Mouse (Mus musculus) G1E (cell line): ENCODE results near the gene Cenpp.

Source experiments
- CTCF ChIP-seq: IDR thresholded peaks from 2 replicates; pipeline ENCODE4 v1.5.1; 2012; ENCODE audit warnings: low read depth, low read length, inconsistent platforms, mixed read lengths
- GATA1 ChIP-seq: IDR thresholded peaks from 2 replicates; pipeline ENCODE4 v1.6.1; 2012; ENCODE audit warnings: borderline replicate concordance, low read length, inconsistent platforms, mixed read lengths
- GATA2 ChIP-seq: IDR thresholded peaks from 2 replicates; pipeline ENCODE4 v1.6.1; 2012; ENCODE audit warnings: low read depth, low read length, inconsistent platforms, borderline replicate concordance
- POLR2AphosphoS5 ChIP-seq: IDR thresholded peaks from 2 replicates; pipeline ENCODE4 v1.6.1; 2012; ENCODE audit warnings: low read depth, low read length, inconsistent platforms; ENCODE audit not compliant: insufficient replicate concordance
- TAL1 ChIP-seq: conservative IDR thresholded peaks from 2 replicates; pipeline ENCODE4 v1.6.1; 2012; ENCODE audit warnings: low read depth, low read length, inconsistent platforms, mixed read lengths

DNA sequence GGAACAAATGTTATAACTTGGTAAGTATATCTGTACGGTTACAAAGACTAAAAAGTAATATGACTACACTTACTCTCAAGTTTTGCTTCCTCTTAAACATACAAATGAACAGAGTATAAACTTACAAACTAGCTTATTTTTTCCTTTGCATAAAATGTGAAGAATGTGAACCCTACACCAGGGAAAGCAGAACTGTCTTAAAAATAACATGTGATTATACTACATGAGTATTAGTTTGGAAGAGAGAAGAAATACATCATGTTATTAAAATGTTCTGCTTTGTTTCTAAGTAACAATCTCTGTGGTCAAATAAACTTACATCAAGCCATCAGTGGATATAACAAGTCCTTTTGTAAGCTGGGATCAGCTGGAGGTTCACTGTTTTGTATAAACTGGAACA, 113.9 kb downstream of the Cenpp start:
- TF ChIP-seq GATA1 (no peak), CTCF (no peak), TAL1 (no peak), POLR2AphosphoS5 (no peak), GATA2 (no peak)
